Mouse (Mus musculus) layer of hippocampus, postnatal 14 days (tissue): Measurements from ENCODE around the gene Fgfr2. TPM values are rescaled to one million over a fixed set of nuclear protein-coding genes. Genes with fewer than 3 reads are reported as not detected.

Experiments
- DNase-seq, 2 experiments: peaks; one replicate each; pipeline ENCODE4 v3.0.0; 2021 to 2022; ENCODE audit warnings: low spot score in 2 of 2, mixed read lengths in 1 of 2
- total RNA-seq, 2 experiments: library from RNA; stranded (reverse); gene quantifications; 2 replicates each; pipeline ENCODE4 v1.2.3; 2021

Gene Fgfr2
- total RNA-seq, 2 experiments from 2014 or later: 38.3 to 40.2 TPM

DNA sequence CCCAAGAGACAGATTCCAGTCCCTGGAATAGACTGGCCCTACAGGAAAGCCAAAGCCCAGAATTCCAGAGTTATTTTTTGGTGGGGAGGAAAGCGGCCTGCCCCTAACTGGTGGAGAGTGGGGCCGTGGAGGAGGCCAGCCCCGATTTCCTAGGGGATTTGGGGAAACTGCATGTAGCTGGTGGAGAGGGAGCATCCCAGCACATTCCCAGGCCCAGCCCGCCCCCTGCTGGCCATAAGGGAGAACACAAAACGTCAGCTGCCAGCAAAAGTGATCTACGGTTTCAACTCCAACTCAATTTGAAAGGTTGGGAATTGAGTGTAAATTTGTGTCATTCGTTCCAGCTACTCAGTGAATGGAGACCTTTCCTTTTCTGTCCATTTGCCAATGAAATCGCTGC lies 909.7 kb downstream of the Fgfr2 start:
- DNase-seq: peak; percentile 83 to 87

DNA sequence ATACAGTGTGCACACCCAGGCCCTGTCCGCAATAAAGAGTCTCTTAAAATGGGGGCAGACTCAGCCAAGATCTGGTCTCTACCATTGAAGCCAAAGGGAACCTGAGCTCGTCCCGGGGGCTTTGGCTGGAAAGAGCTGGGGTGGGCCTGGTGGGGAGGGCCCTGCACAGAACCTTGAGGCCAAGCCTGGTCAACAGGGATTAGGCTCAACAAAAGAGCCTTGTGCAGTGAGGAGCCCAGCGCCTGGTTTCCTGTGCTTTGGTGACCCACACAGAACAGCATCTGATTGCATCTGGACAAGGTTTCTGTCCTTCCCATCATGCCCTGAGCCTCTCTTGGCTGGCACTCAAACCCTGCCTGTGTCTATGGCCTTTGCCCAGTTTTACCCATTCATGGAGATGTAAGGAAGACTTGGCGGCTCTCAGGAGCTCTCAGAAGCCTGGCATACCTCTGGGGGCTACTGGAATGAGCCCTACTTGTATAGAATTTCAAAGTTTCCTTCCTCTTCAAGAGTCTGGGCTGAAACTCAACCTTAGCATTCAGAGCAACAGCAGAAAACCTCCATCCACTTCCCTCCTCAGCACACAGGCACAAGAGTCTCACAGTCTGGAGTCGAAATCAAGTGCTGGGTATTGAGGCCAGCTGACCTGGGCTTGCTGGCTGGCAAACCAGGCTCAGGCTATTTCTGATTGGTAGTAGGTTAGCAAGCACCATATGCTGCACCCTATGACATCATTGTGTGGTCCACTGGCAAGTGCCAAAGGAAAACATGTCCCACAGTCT lies 911.0 kb downstream of the Fgfr2 start:
- peak in 1 of 2 experiments; percentile 54 for DNase-seq

DNA sequence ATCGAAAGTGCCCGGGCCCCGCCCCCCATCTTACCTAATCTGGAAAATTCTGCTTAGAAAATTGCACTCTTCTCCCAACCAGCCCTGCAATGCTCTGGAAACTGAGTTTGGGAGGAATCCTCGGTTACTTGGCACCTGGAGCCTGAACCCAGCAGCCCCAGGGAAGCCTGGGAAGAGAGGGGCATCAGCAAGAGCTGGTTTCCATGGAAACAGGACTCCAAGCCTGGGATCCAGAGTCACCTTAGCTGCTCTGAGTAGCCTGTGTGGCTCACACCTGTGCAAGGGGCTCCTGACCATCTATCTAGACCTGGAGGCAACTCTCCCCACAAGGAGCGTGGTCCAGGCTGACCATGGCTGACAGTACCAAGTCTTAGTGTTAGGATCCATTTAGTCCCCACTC lies 912.5 kb downstream of the Fgfr2 start:
- no peak for DNase-seq

DNA sequence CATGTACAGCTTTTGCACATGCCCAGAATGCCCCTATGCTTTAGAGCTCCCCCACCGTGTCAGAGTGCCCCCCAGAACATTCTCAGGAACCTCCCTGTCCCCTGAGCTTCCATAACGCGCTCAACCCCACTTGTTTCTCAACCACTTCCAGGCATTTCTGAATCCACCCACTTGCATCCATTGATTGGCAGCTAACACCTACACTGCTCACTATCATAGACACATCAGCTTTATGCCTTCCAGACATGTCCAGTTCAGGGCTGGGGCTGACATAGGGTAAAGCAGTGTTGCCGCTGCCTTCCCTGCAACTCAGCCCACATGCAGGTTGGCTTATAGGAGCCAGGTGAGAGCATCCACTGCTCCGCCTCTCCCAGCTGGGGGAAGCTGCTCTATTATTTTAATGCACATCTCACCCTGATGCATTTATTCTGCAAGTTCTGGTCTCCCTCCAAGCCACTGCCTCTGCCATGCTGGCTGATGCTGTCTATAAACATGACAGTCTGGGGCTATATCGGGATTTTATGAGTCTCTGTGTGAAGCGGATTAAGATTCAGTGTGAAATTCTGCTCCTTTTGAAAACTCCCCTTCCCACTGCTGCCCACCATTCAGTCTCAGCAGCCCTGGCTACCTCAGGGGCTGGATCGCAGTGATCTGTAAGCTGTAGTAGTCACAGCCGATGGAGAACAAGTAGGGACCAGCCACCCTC lies 914.1 kb downstream of the Fgfr2 start:
- DNase-seq: peak in 1 of 2 experiments; percentile 25

DNA sequence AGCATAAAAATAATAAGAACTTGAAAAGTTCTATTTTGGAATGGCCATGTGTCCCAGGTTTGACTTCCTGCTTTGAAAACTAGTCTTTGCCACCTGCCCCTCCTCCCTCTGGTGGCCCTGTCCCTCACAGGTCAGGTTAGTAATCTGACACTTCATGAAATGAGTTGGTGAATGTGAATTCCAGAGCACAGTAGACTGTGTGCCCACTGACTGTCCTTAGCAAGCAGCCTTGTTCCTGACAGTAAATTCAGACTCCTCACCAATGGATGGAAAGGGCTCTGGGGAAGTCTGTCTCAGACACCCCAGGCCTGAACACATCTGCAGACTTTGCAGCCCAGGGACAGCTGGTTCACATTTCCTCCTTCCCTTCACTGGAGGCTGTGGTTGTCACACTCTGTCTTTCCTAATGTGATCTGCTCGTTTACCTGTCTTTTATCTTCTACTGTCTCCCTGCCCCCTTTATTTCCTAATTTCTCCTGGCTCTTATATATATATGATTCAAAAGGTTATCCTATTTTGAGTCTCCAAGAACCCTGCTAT lies 919.0 kb downstream of the Fgfr2 start:
- no peak for DNase-seq

DNA sequence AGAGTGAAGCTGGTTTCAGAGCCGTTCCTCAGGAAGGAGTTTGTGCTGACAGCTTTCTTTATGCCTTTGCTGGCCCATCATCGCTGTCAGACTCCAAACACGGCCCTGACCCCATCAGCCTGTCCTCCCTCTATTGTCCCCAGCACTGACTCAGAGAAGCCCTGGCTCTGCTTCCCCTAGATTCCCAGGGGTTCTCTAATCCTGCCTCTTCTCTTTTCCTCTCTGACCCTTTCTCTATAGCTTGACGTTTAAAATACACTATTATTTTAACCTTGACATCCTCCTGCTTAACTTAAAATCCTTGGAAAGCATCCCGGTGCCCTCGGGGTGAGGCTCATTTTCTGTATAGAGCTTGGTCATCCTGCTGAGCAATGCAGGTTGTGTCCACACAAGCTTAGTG lies 923.5 kb downstream of the Fgfr2 start:
- DNase-seq: no peak

DNA sequence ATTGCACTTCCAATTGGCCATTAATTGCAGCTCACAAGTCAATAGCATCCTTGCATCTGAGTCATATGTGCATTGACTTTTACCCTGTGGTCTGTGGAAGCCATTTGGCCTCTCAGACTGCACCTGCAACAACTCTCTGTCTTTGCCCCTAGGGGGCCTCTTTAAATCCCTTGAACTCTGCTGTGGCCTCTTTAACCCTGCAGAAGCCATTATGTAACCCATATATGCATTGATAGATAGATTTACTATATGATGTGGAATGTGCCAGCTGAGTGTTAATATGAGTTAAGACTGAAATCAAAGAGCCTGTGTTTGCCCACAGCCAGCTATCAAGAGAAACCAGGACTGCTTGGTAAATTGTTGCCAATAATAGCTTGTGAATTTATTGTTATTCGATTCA lies 924.3 kb downstream of the Fgfr2 start:
- DNase-seq: no peak

DNA sequence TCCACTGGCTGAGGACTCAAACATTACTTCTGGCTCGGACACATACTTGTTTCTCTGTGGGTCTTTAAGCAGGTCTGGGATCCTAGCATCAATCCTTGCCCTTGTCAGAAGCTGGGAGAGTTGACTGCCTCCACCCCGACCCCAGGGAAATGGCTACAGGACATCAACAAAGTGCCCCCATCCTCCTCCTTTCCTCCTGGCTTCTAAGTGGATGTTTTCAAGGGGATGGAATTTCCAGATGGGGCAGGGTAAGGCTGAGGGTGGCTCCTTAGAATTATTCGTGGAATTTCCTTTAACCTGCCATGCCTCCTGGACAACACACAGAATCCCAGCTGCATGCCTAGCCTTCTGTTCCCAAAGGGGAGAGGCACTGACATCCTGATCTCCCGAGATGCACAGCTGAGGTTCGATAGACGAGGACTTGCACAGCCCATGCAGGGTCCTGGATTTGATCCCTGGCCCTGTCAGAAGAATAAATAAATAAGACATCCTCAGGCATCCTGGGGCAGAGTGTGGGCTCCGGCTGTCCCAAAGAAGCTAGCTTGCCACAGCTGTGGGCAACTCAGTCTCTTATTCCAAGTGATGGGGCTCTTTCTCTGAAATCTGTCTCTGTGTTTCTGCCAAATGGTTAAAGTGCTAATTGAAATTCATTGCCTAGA lies 925.2 kb downstream of the Fgfr2 start:
- DNase-seq: no peak

DNA sequence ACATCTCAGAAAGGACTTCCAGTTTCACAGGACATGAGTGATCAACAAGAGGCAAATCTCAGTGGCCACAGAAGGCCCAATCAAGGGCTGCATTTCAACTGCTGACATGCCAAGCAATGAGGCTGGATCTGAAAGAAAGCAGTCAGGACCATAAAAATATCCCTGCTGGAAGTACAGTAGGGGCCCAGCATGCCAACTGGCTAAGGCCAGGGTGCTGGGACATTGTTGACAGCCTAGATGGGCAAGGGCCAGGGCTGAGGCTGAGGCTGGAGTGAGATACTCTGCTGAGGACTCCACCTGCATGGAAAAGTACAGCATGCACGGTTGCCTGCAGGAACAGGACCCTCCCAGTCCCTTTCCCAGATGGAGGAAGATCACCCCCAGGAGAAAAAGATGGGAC lies 926.6 kb downstream of the Fgfr2 start:
- no peak for DNase-seq

DNA sequence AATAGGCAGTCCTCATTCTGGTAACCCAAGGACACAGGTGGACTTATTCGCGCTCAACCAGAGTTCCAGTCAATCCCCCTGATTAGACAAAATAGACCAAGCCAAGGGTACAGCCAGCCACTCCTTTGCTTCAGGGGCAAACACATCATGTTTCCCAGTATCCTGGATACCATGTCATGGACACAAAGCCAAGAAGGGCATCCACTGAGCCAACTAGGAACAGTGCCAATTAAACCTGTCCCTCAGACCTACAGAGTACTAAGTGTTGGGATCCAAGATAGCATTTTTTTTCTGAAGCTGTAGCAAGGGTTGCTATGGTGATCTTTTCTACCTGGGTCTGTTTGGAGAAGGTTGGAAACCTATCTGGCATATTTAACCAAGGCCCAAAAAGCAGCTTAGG lies 929.5 kb downstream of the Fgfr2 start:
- DNase-seq: no peak

DNA sequence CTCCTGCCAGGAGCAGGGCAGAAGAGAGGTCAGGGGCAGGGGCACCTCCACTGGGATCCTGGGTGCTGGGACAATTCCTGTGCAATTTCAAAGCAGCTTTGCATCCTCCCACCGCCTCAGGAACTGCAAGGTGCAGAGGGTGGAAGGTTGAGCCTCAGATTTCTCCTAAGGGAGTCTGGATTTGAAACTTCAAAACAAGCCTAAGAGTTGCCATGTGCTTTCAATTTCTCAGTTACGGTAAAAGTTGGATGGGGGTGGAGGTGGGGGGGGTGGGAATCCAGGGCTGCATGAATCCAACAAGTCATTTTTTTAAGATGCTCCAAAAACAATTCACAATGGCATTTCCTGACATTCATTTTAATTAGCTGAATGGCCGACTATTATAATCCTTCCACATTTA lies 935.7 kb downstream of the Fgfr2 start:
- DNase-seq: no peak

DNA sequence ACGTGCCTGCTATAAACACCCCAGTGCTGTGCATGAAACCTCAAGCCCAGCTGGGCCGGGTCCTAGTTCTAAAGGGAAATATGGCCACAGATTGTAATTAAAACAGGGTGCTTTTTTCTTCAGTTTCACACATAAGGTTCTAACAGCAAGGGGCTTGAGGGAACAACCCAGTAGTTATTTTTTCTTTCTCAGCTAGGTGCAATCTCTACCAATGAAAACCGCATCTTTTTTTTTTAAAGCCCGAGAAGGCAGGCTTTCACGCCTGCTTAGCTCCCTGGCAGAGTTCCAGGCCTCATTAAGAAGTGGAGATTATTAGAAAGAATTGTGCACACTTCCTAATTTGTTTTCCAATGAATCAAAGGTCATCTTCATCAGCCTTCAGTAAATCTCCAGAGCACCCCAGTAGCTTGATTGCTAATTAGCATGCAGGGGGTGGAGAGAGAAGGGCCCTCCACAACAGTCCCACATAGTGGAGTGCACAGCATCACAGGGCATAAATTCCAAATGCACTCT lies 939.2 kb downstream of the Fgfr2 start:
- DNase-seq: peak in 1 of 2 experiments; percentile 26

DNA sequence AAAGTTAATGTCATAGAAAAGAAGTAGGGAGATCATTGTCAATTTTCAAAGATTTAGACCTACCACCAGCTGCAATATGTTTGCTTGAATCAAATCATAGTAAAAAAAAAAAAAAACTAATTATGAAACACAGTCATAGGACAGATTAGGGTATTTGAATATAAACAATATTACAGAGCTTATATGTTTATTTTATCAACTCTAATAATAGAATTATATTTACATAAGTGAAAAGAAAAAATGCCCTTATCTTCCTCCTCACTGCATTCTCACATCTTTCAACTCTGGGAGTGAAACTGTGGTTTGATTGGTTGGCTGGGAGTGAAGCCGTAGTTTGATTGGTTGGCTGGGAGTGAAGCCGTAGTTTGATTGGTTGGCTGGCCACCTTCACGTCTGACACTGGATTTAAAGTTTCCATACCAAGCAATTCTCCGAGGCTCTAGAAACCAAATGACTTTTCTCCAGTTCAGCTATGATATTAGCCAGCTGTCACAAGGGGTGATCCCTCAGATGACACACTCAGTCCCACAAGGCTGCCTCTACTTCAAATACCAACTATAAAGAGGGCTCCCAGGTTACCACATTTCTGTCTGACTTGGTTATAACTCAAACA lies 941.5 kb downstream of the Fgfr2 start:
- DNase-seq: no peak

DNA sequence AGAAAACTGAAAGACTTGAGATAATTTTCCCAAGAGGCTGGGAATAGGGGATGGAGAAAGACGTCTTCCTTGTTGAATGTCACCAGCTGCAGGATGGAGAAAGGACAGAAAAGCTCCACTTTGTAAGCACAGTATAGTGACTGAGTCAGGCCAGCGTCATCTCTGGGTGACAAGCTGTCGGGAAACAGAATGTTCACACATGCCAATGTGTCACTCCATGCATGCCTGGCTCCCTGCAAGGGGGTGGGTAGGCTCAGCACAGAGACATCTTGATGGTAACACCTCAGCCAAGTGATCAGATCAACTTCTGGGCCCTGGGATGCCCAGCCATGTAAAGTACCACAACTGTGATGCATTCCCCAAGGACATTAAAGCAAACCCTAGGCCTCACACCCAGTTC lies 942.1 kb downstream of the Fgfr2 start:
- no peak for DNase-seq

DNA sequence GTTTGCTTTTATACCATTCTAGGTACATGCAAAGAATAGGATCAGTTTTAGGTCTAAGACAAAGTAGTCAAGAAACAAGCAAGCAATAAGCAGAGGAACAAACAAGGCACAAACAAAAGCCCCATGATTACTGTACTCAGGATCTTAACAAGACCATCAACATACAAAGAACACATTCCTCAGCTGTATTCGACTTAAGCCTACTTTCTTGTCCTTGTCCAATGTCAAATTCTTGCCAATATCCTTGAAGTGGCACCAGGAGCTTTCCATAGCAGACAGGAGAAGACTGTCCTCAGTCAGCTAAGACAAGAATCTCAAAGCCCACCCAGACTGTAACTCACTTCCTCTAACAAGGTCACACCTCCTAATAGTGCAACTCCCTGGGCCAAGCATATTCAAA lies 944.1 kb downstream of the Fgfr2 start:
- no peak for DNase-seq

DNA sequence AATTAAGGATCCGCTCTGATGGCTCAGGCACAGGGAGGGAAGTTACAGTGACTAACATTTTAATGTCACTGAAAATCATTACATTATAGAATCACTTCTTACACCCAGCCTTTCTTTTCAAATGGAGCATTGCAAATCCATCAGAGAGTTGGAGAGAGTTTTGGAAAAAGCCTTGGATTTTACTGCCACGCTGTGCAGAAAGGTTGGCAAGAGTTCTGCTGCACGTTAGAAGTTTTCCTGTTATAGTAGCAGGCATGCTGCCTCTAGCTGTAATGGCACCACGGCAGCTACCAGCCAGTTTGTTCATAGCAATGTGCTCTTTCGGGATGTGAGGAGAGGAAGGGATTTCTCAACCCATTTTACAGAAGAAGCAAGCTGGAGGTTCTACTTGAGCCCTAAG lies 948.4 kb downstream of the Fgfr2 start:
- DNase-seq: peak in 1 of 2 experiments; percentile 47

DNA sequence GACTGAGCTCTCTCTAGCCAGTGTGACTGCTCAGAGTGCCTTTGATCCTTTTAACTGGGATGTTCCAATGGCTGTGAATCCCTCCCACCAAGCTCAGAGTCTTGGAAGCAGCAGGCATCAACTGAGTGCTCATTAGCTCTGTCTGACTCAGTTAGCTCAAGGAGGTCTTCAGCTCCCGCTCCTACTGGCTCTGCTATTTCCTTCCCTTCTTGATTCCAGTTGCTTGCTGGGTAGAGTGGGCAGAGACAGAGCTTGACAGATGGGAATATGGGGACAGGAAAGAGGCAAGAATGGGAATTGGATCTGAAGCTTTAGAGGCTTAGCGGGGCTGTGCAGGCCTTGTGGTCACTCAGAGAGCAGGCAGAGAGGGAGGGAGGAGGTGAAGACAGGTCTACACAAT lies 948.9 kb downstream of the Fgfr2 start:
- no peak for DNase-seq

DNA sequence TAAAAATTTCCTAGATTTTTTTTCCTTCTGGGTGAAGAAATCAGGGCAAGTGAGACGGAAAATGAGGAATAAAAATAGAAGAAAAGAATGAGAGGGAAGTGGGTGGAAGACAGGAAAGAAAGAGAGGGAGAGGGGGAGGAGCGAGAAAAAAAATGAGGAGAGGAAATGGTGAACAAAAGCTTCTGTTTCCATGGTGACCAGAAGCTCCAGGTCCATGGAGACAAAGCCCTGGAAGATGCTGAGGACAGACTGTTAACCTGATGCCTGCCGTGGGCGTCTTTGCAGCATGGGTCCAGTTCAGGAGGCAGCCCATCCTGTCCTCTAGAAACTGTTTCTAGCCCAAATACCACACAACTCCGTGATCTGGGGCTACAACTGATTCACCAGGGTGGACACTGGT lies 950.9 kb downstream of the Fgfr2 start:
- DNase-seq: no peak

DNA sequence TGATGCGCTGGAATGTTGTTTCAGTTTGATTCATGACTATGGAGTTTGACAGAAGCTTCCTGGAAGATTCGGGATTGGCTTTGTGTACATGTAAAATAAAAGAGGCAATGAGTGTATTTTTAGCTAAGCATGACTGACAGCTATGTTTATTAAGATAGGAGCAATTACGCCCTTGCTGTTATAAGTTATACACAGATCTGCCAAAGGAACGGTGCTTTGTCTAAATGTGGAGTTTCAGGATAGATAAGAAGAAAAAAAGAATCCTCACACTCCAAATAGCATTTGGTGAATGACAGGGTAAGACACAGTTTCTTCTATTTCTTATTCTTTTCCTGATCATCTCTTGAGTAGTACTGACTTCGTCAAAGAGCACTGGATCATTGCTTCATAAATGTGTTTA lies 951.4 kb downstream of the Fgfr2 start:
- DNase-seq: no peak

DNA sequence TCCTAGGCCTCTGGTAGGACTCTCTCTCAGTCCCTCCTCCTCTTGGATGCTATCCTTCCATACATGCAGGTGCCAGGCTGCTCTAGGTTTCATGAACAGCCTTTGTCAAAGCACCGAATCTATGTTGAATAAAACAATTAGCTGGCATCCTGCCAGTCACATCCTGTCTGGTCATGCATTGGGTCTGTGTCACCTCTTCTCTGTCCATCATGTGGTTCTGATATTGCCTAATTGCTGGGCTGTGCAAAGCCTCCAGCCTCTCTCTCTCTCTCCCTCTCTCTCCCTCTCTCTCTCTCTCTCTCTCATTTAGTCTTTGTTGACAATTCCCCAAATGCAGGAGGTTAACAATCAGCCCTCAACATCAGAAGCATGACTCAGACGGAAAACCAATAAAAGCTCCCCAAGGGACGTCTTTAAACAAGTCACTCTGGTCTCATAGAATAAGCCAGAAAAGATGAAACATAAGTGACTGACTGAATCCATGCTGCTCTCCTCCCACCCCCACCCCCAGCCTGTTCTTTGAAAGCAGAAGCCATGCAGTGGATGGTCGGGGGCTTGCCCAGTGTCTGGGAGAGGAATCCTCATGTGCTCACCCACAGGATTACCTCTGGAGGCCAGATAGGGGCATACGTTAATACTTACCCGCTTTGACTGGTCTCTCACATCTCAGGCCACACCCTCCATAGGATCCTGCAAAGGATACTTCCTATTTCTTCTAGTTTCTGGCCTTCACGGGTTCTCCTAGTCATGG lies 953.6 kb downstream of the Fgfr2 start:
- no peak for DNase-seq

DNA sequence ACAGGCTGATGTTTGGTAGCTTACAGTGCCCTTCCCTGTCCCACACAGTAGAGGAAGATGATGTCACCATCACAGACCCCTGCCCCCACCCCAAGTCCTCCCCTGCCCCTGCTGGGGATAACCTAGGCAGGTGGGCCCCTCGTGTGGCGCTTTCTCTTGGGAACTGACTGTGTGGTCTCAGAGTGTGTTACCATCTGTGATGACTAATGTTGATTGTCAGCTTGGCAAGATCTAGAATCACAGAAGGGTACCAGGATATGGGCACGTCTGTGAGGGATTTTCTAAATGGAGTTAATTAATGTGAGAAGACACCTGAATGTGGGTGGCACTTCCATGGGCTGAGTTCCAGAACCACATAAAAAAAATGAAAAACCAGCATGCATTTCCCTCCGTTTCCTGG lies 955.9 kb downstream of the Fgfr2 start:
- DNase-seq: peak; percentile 46 to 77
